16 mouse cellular contexts compared by ENCODE assay signal in genomic region chr7:29228202-29228601, GRCm38 (mm10). TPM values are rescaled to one million over a fixed set of nuclear protein-coding genes. Genes with fewer than 3 reads are reported as not detected.
DNase-seq lines count a peak whose midpoint lies in the region; ATAC-seq and TF ChIP-seq lines count a peak whose summit lies in the region.
"Had no signal": no experiment of that assay in that cellular context is flagged by ENCODE, and none has a peak within 500 bp of the region (broad histone marks: within the 10 kb centered on the region; RNA-seq: fewer than 3 reads in every experiment).

No protein-coding gene starts in this region.

- no peak overlapping the region for H3K9ac ChIP-seq in liver, postnatal 0 days (replicated peaks)
- H3K9ac ChIP-seq in liver, embryonic 11.5 days (ENCODE audit: low read depth, low read length), result no peak overlapping the region
- H3K9ac ChIP-seq in MEL (ENCODE audit: control insufficient read depth, low read depth, low read length, poor library complexity, severe bottlenecking), result no peak overlapping the region
- no peak overlapping the region for H3K9ac ChIP-seq in stomach, postnatal 0 days (ENCODE audit: low read length)
- H3K9ac ChIP-seq: embryonic facial prominence, embryonic 13.5 days; forebrain, embryonic 13.5 days; forebrain, postnatal 0 days; heart, embryonic 12.5 days; hindbrain, embryonic 15.5 days had no signal

- no peak for TF ChIP-seq CTCF in liver, postnatal 0 days (IDR thresholded peaks at IDR 0.05; ENCODE audit: low read depth)
- no peak for TF ChIP-seq CTCF in MEL (IDR thresholded peaks at IDR 0.05 in 2 of 3, conservative IDR thresholded peaks at IDR 0.05 in 1 of 3; ENCODE audit: control insufficient read depth in 1 of 3, insufficient read depth in 1 of 3, low read depth in 2 of 3, low read length in 3 of 3, poor library complexity in 1 of 3, severe bottlenecking in 1 of 3)
- TF ChIP-seq CTCF in cortical plate, adult 2 months (IDR thresholded peaks at IDR 0.05; ENCODE audit: extremely low read depth, insufficient read depth, low read length), result no peak
- no peak for TF ChIP-seq CTCF in stomach, postnatal 0 days (IDR thresholded peaks at IDR 0.05; ENCODE audit: low read depth)

- H3K9me3 ChIP-seq in liver, postnatal 0 days (ENCODE audit: low read length), result no peaks in the 10 kb centered on the region
- H3K9me3 ChIP-seq in liver, embryonic 11.5 days (ENCODE audit: control insufficient read depth, low read length), result no peaks in the 10 kb centered on the region
- H3K9me3 ChIP-seq in MEL (replicated peaks; ENCODE audit: insufficient read depth, low read length), result no peaks in the 10 kb centered on the region
- no peaks in the 10 kb centered on the region for H3K9me3 ChIP-seq in stomach, postnatal 0 days (ENCODE audit: control insufficient read depth, low read length)
- H3K9me3 ChIP-seq: embryonic facial prominence, embryonic 13.5 days; forebrain, embryonic 13.5 days; heart, embryonic 12.5 days; hindbrain, embryonic 15.5 days had no signal

- H3K79me2 ChIP-seq in MEL (ENCODE audit: control insufficient read depth, insufficient read depth, low read length, poor library complexity), result no peaks in the 10 kb centered on the region; the same call in 1 of the 2 replicates

- TF ChIP-seq RAD21 in MEL (IDR thresholded peaks at IDR 0.05; ENCODE audit: low read depth, low read length), result no peak

- no peak overlapping the region for H3K4me3 ChIP-seq in liver, postnatal 0 days (ENCODE audit: low read depth, low read length)
- no peak overlapping the region for H3K4me3 ChIP-seq in liver, embryonic 11.5 days (ENCODE audit: low read depth, low read length)
- H3K4me3 ChIP-seq in MEL (ENCODE audit: control insufficient read depth in 1 of 2, insufficient read depth in 1 of 2, low read depth in 2 of 2, low read length in 2 of 2), result no peak overlapping the region
- H3K4me3 ChIP-seq in cortical plate, adult 2 months (ENCODE audit: insufficient read depth, low read length), result no peak overlapping the region
- no peak overlapping the region for H3K4me3 ChIP-seq in stomach, postnatal 0 days (ENCODE audit: low read depth, low read length)
- H3K4me3 ChIP-seq: embryonic facial prominence, embryonic 13.5 days; forebrain, embryonic 13.5 days; heart, embryonic 12.5 days; hindbrain, embryonic 15.5 days had no signal

- TF ChIP-seq EP300 in liver, postnatal 0 days (IDR thresholded peaks at IDR 0.05; ENCODE audit: low read depth), result no peak
- TF ChIP-seq EP300 in MEL (IDR thresholded peaks at IDR 0.05; ENCODE audit: low read depth in 1 of 2, low read length in 2 of 2), result no peak
- no peak for TF ChIP-seq EP300 in stomach, postnatal 0 days (optimal IDR thresholded peaks at IDR 0.05)

- 0 out of 2 replicates have a peak overlapping the region, but pooled peaks have one; percentile 40 for H3K27ac ChIP-seq in liver, postnatal 0 days (ENCODE audit: low read depth)
- H3K27ac ChIP-seq in liver, embryonic 11.5 days (ENCODE audit: low read depth, low read length), result no peak overlapping the region
- no peak overlapping the region for H3K27ac ChIP-seq in MEL (ENCODE audit: control insufficient read depth, low read depth, low read length)
- peak overlapping the region; percentile 43; the same call in 1 of the 2 replicates for H3K27ac ChIP-seq in cortical plate, adult 2 months (ENCODE audit: insufficient read depth, low read length)
- H3K27ac ChIP-seq in stomach, postnatal 0 days (replicated peaks), result 0 out of 2 replicates have a peak overlapping the region, but pooled peaks have one; percentile 13
- H3K27ac ChIP-seq: embryonic facial prominence, embryonic 13.5 days; forebrain, embryonic 13.5 days; hindbrain, embryonic 15.5 days had no signal

- peaks cover 4% of the 10 kb centered on the region; the same call in 1 of the 2 replicates for H3K4me1 ChIP-seq in liver, postnatal 0 days (ENCODE audit: insufficient read depth)
- H3K4me1 ChIP-seq in liver, embryonic 11.5 days (replicated peaks; ENCODE audit: control insufficient read depth, insufficient read depth, low read length), result peaks cover 7% of the 10 kb centered on the region; the same call in 1 of the 2 replicates
- H3K4me1 ChIP-seq in MEL (ENCODE audit: control insufficient read depth in 1 of 2, insufficient read depth in 2 of 2, low read length in 2 of 2), result peaks cover 5 to 18% of the 10 kb centered on the region in 2 experiments
- H3K4me1 ChIP-seq in cortical plate, adult 2 months (ENCODE audit: control insufficient read depth, insufficient read depth, low read length), result no peaks in the 10 kb centered on the region
- H3K4me1 ChIP-seq in stomach, postnatal 0 days (replicated peaks; ENCODE audit: control insufficient read depth, insufficient read depth), result 0 out of 2 replicates have a peak, but pooled peaks cover 2% of the 10 kb centered on the region

- no peak for TF ChIP-seq POLR2A in MEL (IDR thresholded peaks at IDR 0.05; ENCODE audit: control insufficient read depth in 1 of 2, insufficient read depth in 1 of 2, low read depth in 1 of 2, low read length in 2 of 2, poor library complexity in 1 of 2)
- no peak for TF ChIP-seq POLR2A in cortical plate, adult 2 months (IDR thresholded peaks at IDR 0.05; ENCODE audit: extremely low read depth, insufficient read depth, low read length)

- H3K27me3 ChIP-seq in liver, postnatal 0 days (ENCODE audit: insufficient read depth, low read length), result peaks cover 18% of the 10 kb centered on the region
- peaks cover 20% of the 10 kb centered on the region for H3K27me3 ChIP-seq in liver, embryonic 11.5 days (replicated peaks; ENCODE audit: control insufficient read depth, insufficient read depth, low read length)
- no peaks in the 10 kb centered on the region for H3K27me3 ChIP-seq in MEL (ENCODE audit: control insufficient read depth in 1 of 2, insufficient read depth in 2 of 2, low read length in 2 of 2)
- H3K27me3 ChIP-seq in stomach, postnatal 0 days (ENCODE audit: control insufficient read depth, insufficient read depth, low read length), result no peaks in the 10 kb centered on the region

- H3K36me3 ChIP-seq in liver, postnatal 0 days (replicated peaks; ENCODE audit: insufficient read depth, low read length), result no peaks in the 10 kb centered on the region
- H3K36me3 ChIP-seq in liver, embryonic 11.5 days (ENCODE audit: control insufficient read depth, insufficient read depth, low read length), result no peaks in the 10 kb centered on the region
- peaks cover 0 to 6% of the 10 kb centered on the region in 2 experiments; a peak in 2 of 4 replicates for H3K36me3 ChIP-seq in MEL (ENCODE audit: control insufficient read depth in 1 of 2, insufficient read depth in 2 of 2, low read length in 2 of 2)
- no peaks in the 10 kb centered on the region; the same call in 1 of the 2 replicates for H3K36me3 ChIP-seq in stomach, postnatal 0 days (ENCODE audit: control insufficient read depth, insufficient read depth, low read length)
- H3K36me3 ChIP-seq: embryonic facial prominence, embryonic 13.5 days; hindbrain, embryonic 15.5 days had no signal

- 45% methylated on average over 4 of the region's 4 CpGs for WGBS in liver, postnatal 0 days (ENCODE audit: insufficient replicate concordance)
- WGBS in liver, embryonic 11.5 days, result 51% methylated on average over 4 of the region's 4 CpGs
- 70% methylated on average over 4 of the region's 4 CpGs for WGBS in stomach, postnatal 0 days

- no peak overlapping the region for H3K4me2 ChIP-seq in liver, postnatal 0 days (ENCODE audit: low read depth, low read length)
- no peak overlapping the region for H3K4me2 ChIP-seq in liver, embryonic 11.5 days
- no peak overlapping the region for H3K4me2 ChIP-seq in stomach, postnatal 0 days (replicated peaks; ENCODE audit: low read depth)
- H3K4me2 ChIP-seq: embryonic facial prominence, embryonic 13.5 days; forebrain, embryonic 13.5 days; heart, embryonic 12.5 days; hindbrain, embryonic 15.5 days had no signal

- ATAC-seq in liver, postnatal 0 days, result peak; percentile 31
- no peak for ATAC-seq in liver, embryonic 11.5 days (replicated peaks; ENCODE audit: low FRiP score)
- ATAC-seq in stomach, postnatal 0 days (ENCODE audit: low FRiP score, low TSS enrichment), result no peak
- no peak for ATAC-seq in erythroid progenitor cell, adult 5-6 weeks (replicated peaks; ENCODE audit: low FRiP score, poor library complexity, severe bottlenecking)
- ATAC-seq: forebrain, embryonic 13.5 days; forebrain, postnatal 0 days had no signal

- no peak for DNase-seq in liver, postnatal 0 days
- no peak for DNase-seq in liver, embryonic 11.5 days (ENCODE audit: low spot score)
- DNase-seq in MEL (ENCODE audit: low read depth, low spot score), result peak; percentile 46
- DNase-seq in stomach, postnatal 0 days (ENCODE audit: low spot score), result no peak
- DNase-seq in right cerebral cortex, adult 18-20 months, result no peak
- DNase-seq: adrenal gland, postnatal 10 days; cerebellum, adult 2 months; cerebellum, postnatal 14 days; forebrain, postnatal 0 days; gastrocnemius, postnatal 14 days had no signal

RNA-seq across cellular contexts. Expression of gene Kcnk6, which starts 4.1 kb away (rescaled TPM):
- 0.90 and 1.4 TPM in 2 replicates for polyA plus RNA-seq in liver, postnatal 0 days (2015; fragmentation: Nextera tagmentation; extraction: Ambion mirVana)
- 2.0 and 2.6 TPM in 2 replicates for polyA plus RNA-seq in liver, embryonic 11.5 days (2014; fragmentation: Nextera tagmentation; extraction: Ambion mirVana)
- total RNA-seq in MEL (2012; rRNA removed), result 1.4 and 2.0 TPM in 2 replicates
- polyA plus RNA-seq in MEL (2012; ENCODE audit: insufficient read depth in 1 of 2, insufficient read length in 2 of 2, low read depth in 1 of 2, low replicate concordance in 2 of 2, missing spikeins in 1 of 2), result 1 to 10 TPM in 1 of 2 experiments, not detected in 1; 5.2 TPM
- polyA plus RNA-seq in cortical plate, adult 2 months (2012; rRNA removed), result 3.1 and 3.8 TPM in 2 replicates
- polyA plus RNA-seq in stomach, postnatal 0 days (2015; fragmentation: Nextera tagmentation; extraction: Ambion mirVana), result 2.4 and 3.0 TPM in 2 replicates
- total RNA-seq in erythroid progenitor cell, adult 5-6 weeks (2015; ENCODE audit: low replicate concordance), result 1.1 and 4.2 TPM in 2 replicates
- total RNA-seq in erythroid progenitor cell, adult 5-6 weeks (2017; ENCODE audit: low replicate concordance), result 3.0 and 9.5 TPM in 2 replicates

RNA-seq across cellular contexts. Expression of gene Yif1b, which starts 9.9 kb away (rescaled TPM):
- polyA plus RNA-seq in liver, postnatal 0 days (2015; fragmentation: Nextera tagmentation; extraction: Ambion mirVana), result 45.0 and 46.8 TPM in 2 replicates
- 95.7 and 101 TPM in 2 replicates for polyA plus RNA-seq in liver, embryonic 11.5 days (2014; fragmentation: Nextera tagmentation; extraction: Ambion mirVana)
- total RNA-seq in MEL (2012; rRNA removed), result 88.6 and 94.8 TPM in 2 replicates
- 100 to 1,000 TPM in 1 of 2 experiments, not detected in 1; 143 TPM for polyA plus RNA-seq in MEL (2012; ENCODE audit: insufficient read depth in 1 of 2, insufficient read length in 2 of 2, low read depth in 1 of 2, low replicate concordance in 2 of 2, missing spikeins in 1 of 2)
- 69.1 and 71.7 TPM in 2 replicates for polyA plus RNA-seq in cortical plate, adult 2 months (2012; rRNA removed)
- polyA plus RNA-seq in stomach, postnatal 0 days (2015; fragmentation: Nextera tagmentation; extraction: Ambion mirVana), result 62.8 and 74.1 TPM in 2 replicates
- 8.0 and 14.8 TPM in 2 replicates for total RNA-seq in erythroid progenitor cell, adult 5-6 weeks (2015; ENCODE audit: low replicate concordance)
- total RNA-seq in erythroid progenitor cell, adult 5-6 weeks (2017; ENCODE audit: low replicate concordance), result 5.6 and 6.9 TPM in 2 replicates

RNA-seq across cellular contexts. Expression of gene Catsperg1, which starts 14.4 kb away (rescaled TPM):
- polyA plus RNA-seq in liver, postnatal 0 days (2015; fragmentation: Nextera tagmentation; extraction: Ambion mirVana), result 0.09 and 0.17 TPM in 2 replicates
- 0.31 and 0.64 TPM in 2 replicates for polyA plus RNA-seq in liver, embryonic 11.5 days (2014; fragmentation: Nextera tagmentation; extraction: Ambion mirVana)
- total RNA-seq in MEL (2012; rRNA removed), result 0.20 and 0.23 TPM in 2 replicates
- under 1 TPM in 1 of 2 experiments, not detected in 1; 0.31 TPM for polyA plus RNA-seq in MEL (2012; ENCODE audit: insufficient read depth in 1 of 2, insufficient read length in 2 of 2, low read depth in 1 of 2, low replicate concordance in 2 of 2, missing spikeins in 1 of 2)
- 2.3 and 4.2 TPM in 2 replicates for polyA plus RNA-seq in cortical plate, adult 2 months (2012; rRNA removed)
- polyA plus RNA-seq in stomach, postnatal 0 days (2015; fragmentation: Nextera tagmentation; extraction: Ambion mirVana), result 0.29 and 0.65 TPM in 2 replicates
- not detected in 2 replicates for total RNA-seq in erythroid progenitor cell, adult 5-6 weeks (2015; ENCODE audit: low replicate concordance)
- not detected in 2 replicates for total RNA-seq in erythroid progenitor cell, adult 5-6 weeks (2017; ENCODE audit: low replicate concordance)

RNA-seq across cellular contexts. Expression of gene 2200002D01Rik, which starts 20.1 kb away (rescaled TPM):
- 1.9 and 3.3 TPM in 2 replicates for polyA plus RNA-seq in liver, postnatal 0 days (2015; fragmentation: Nextera tagmentation; extraction: Ambion mirVana)
- polyA plus RNA-seq in liver, embryonic 11.5 days (2014; fragmentation: Nextera tagmentation; extraction: Ambion mirVana), result 3.2 and 4.4 TPM in 2 replicates
- 3.8 and 5.4 TPM in 2 replicates for total RNA-seq in MEL (2012; rRNA removed)
- polyA plus RNA-seq in MEL (2012; ENCODE audit: insufficient read depth in 1 of 2, insufficient read length in 2 of 2, low read depth in 1 of 2, low replicate concordance in 2 of 2, missing spikeins in 1 of 2), result under 1 TPM in 1 of 2 experiments, not detected in 1; 0.85 TPM
- 0.10 and 0.47 TPM in 2 replicates for polyA plus RNA-seq in cortical plate, adult 2 months (2012; rRNA removed)
- polyA plus RNA-seq in stomach, postnatal 0 days (2015; fragmentation: Nextera tagmentation; extraction: Ambion mirVana), result 192 and 201 TPM in 2 replicates
- not detected in 2 replicates for total RNA-seq in erythroid progenitor cell, adult 5-6 weeks (2015; ENCODE audit: low replicate concordance)
- not detected in 2 replicates for total RNA-seq in erythroid progenitor cell, adult 5-6 weeks (2017; ENCODE audit: low replicate concordance)
- total RNA-seq: forebrain, postnatal 0 days had no signal

RNA-seq across cellular contexts. Expression of gene Psmd8, which starts 47.7 kb away (rescaled TPM):
- 143 TPM in 2 replicates for polyA plus RNA-seq in liver, postnatal 0 days (2015; fragmentation: Nextera tagmentation; extraction: Ambion mirVana)
- polyA plus RNA-seq in liver, embryonic 11.5 days (2014; fragmentation: Nextera tagmentation; extraction: Ambion mirVana), result 231 and 235 TPM in 2 replicates
- total RNA-seq in MEL (2012; rRNA removed), result 159 and 169 TPM in 2 replicates
- polyA plus RNA-seq in MEL (2012; ENCODE audit: insufficient read depth in 1 of 2, insufficient read length in 2 of 2, low read depth in 1 of 2, low replicate concordance in 2 of 2, missing spikeins in 1 of 2), result 100 to 1,000 TPM in 1 of 2 experiments, not detected in 1; 196 TPM
- 195 and 198 TPM in 2 replicates for polyA plus RNA-seq in cortical plate, adult 2 months (2012; rRNA removed)
- polyA plus RNA-seq in stomach, postnatal 0 days (2015; fragmentation: Nextera tagmentation; extraction: Ambion mirVana), result 262 and 269 TPM in 2 replicates
- total RNA-seq in erythroid progenitor cell, adult 5-6 weeks (2015; ENCODE audit: low replicate concordance), result 85.4 and 103 TPM in 2 replicates
- 66.3 and 68.3 TPM in 2 replicates for total RNA-seq in erythroid progenitor cell, adult 5-6 weeks (2017; ENCODE audit: low replicate concordance)

Comparison
In these comparisons a context has a peak if more than half of its experiments do, and no peak if none do; other contexts are left out.
1. H3K27ac ChIP-seq: peak in liver, postnatal 0 days (single experiment), cortical plate, adult 2 months (single experiment) and stomach, postnatal 0 days (single experiment); none in liver, embryonic 11.5 days (single experiment) and MEL (single experiment).